Mouse (Mus musculus) lung, embryonic 14.5 days (tissue): ENCODE data around the gene Olfr62. TPM values are rescaled to one million over a fixed set of nuclear protein-coding genes. Genes with fewer than 3 reads are reported as not detected.
A peak's percentile ranks its signal among the peaks of the same experiment; 100 is the strongest.

ENCODE experiments used
- ATAC-seq: fragments of 200-750 bp; cut with Nextera tagmentation; 2 replicates; pipeline ENCODE4 v1.8.0; 2017; ENCODE audit warnings: mild to moderate bottlenecking, moderate TSS enrichment, moderate library complexity; ENCODE audit not compliant: insufficient read depth
- DNase-seq: peaks from one replicate; pipeline ENCODE4 v3.0.0-alpha.2; 2015
- H3K27ac ChIP-seq: fragments of 300-500 bp; sonication (generic); 2 replicates; pipeline ENCODE4 v1.5.1; 2014; ENCODE audit warnings: low read depth, mild to moderate bottlenecking, moderate library complexity
- H3K27me3 ChIP-seq: fragments of 300-500 bp; sonication (generic); 2 replicates; pipeline ENCODE4 v1.6.1; 2014; ENCODE audit warnings: low read length, control low read depth; ENCODE audit not compliant: insufficient read depth
- H3K36me3 ChIP-seq: fragments of 300-500 bp; sonication (generic); 2 replicates; pipeline ENCODE4 v1.6.1; 2014; ENCODE audit warnings: control low read depth; ENCODE audit not compliant: insufficient read depth
- H3K4me1 ChIP-seq: fragments of 300-500 bp; sonication (generic); 2 replicates; pipeline ENCODE4 v1.6.1; 2014; ENCODE audit warnings: antibody characterized with exemption, control low read depth; ENCODE audit not compliant: insufficient read depth
- H3K4me2 ChIP-seq: fragments of 300-500 bp; sonication (generic); 2 replicates; pipeline ENCODE4 v1.6.1; 2014; ENCODE audit warnings: mild to moderate bottlenecking
- H3K4me3 ChIP-seq: fragments of 300-500 bp; sonication (generic); 2 replicates; pipeline ENCODE4 v1.5.1; 2014; ENCODE audit warnings: low read depth, low read length
- H3K9ac ChIP-seq: fragments of 300-500 bp; sonication (generic); 2 replicates; pipeline ENCODE4 v1.6.1; 2014
- H3K9me3 ChIP-seq: fragments of 300-500 bp; sonication (generic); 2 replicates; pipeline ENCODE4 v1.6.1; 2016; ENCODE audit warnings: low read depth, low read length, control low read depth
- CTCF ChIP-seq: IDR thresholded peaks from 2 replicates; pipeline ENCODE4 v1.5.1; 2016; ENCODE audit warnings: antibody characterized with exemption, low read depth
- WGBS: fragments of 180-500 bp; shearing (Covaris S2); extraction: QIAGEN DNeasy Blood & Tissue Kit; methylation state at CpG from one replicate; pipeline ENCODE4 v1.1.7; 2014; 5-methylcytosine and 5-hydroxymethylcytosine counted together
- polyA plus RNA-seq: library from polyadenylated mRNA; unstranded; fragments of >200 nt; fragmentation: Nextera tagmentation; extraction: Ambion mirVana; gene quantifications from 2 replicates; pipeline ENCODE4 v1.2.1, GENCODE M21; 2014

Gene Olfr62
- polyA plus RNA-seq = not detected in 2 replicates

- Histone ChIP-seq H3K4me1 (no peaks in the 10 kb centered on the region), H3K9ac (no peak within 1 kb of the TSS), H3K4me3 (no peak within 1 kb of the TSS), H3K4me2 (no peak within 1 kb of the TSS), H3K9me3 (no peaks in the 10 kb centered on the region), H3K36me3 (no peaks in the 10 kb centered on the region), H3K27me3 (no peaks in the 10 kb centered on the region), H3K27ac (no peak within 1 kb of the TSS)
- DNase-seq (no peak), ATAC-seq (no peak)
- no peak for TF ChIP-seq CTCF
Observed at GRCm38 (mm10) chr4:118658652-118659051, at the start of gene Olfr62. Olfr62 (plus strand) TSS chr4:118658952.

GRCm38 (mm10) chr4:118609836-118610235 is 48.9 kb upstream of the Olfr62 start:
- 60% methylated on average over 3 of the region's 3 CpGs for WGBS
- Histone ChIP-seq H3K9me3 (no peaks in the 10 kb centered on the region), H3K4me1 (no peaks in the 10 kb centered on the region), H3K36me3 (no peaks in the 10 kb centered on the region), H3K4me3 (no peak overlapping the region), H3K27ac (no peak overlapping the region), H3K9ac (no peak overlapping the region), H3K4me2 (no peak overlapping the region), H3K27me3 (no peaks in the 10 kb centered on the region)
- ATAC-seq = no peak
- TF ChIP-seq CTCF = no peak
- no peak for DNase-seq

- ATAC-seq (no peak), DNase-seq (peak; percentile 60)
- Histone ChIP-seq H3K27me3 (no peaks in the 10 kb centered on the region), H3K4me1 (no peaks in the 10 kb centered on the region), H3K4me3 (no peak overlapping the region), H3K4me2 (no peak overlapping the region), H3K27ac (no peak overlapping the region), H3K36me3 (no peaks in the 10 kb centered on the region), H3K9me3 (0 out of 2 replicates have a peak, but pooled peaks cover 6% of the 10 kb centered on the region), H3K9ac (no peak overlapping the region)
- WGBS = 21% methylated on average over 11 of the region's 11 CpGs
- TF ChIP-seq CTCF = peak; percentile 57
Observed at GRCm38 (mm10) chr4:118612619-118613018, 46.1 kb upstream of the Olfr62 start.

GRCm38 (mm10) chr4:118615412-118615811 is 43.3 kb upstream of the Olfr62 start:
- no peak overlapping the region for H3K4me3 ChIP-seq
- no peak for ATAC-seq
- no peak overlapping the region for H3K9ac ChIP-seq
- H3K9me3 ChIP-seq = 0 out of 2 replicates have a peak, but pooled peaks cover 7% of the 10 kb centered on the region
- no peak overlapping the region for H3K27ac ChIP-seq
- DNase-seq = no peak
- no peak for TF ChIP-seq CTCF
- H3K4me1 ChIP-seq = no peaks in the 10 kb centered on the region
- no peaks in the 10 kb centered on the region for H3K27me3 ChIP-seq
- H3K4me2 ChIP-seq = no peak overlapping the region
- H3K36me3 ChIP-seq = no peaks in the 10 kb centered on the region
- 79% methylated on average over 11 of the region's 11 CpGs for WGBS

GRCm38 (mm10) chr4:118620279-118620966 is 38.3 kb upstream of the Olfr62 start, which contains the start of the genes Cfap57 and Ebna1bp2:
Cfap57 (minus strand) TSS chr4:118620777.
Ebna1bp2 (plus strand) TSS chr4:118620799.
- Histone ChIP-seq H3K27me3 (no peaks in the 10 kb centered on the region), H3K9ac (peak within 1 kb of the TSS; percentile 76), H3K9me3 (0 out of 2 replicates have a peak, but pooled peaks cover 7% of the 10 kb centered on the region), H3K4me3 (peak within 1 kb of the TSS; percentile 69), H3K36me3 (peaks cover 27% of the 10 kb centered on the region), H3K27ac (peak within 1 kb of the TSS; percentile 26; the same call in 1 of the 2 replicates), H3K4me1 (0 out of 2 replicates have a peak, but pooled peaks cover 2% of the 10 kb centered on the region), H3K4me2 (peak within 1 kb of the TSS; percentile 91)
- WGBS = under 1% methylated on average over 41 of the region's 41 CpGs
- peak; percentile 98 for DNase-seq
- peak; percentile 94 for ATAC-seq
- TF ChIP-seq CTCF = no peak

GRCm38 (mm10) chr4:118620967-118621320 is 37.8 kb upstream of the Olfr62 start:
- no peak for ATAC-seq
- WGBS = under 1% methylated on average over 23 of the region's 23 CpGs

GRCm38 (mm10) chr4:118621781-118622180 is 37.0 kb upstream of the Olfr62 start:
- DNase-seq (no peak), ATAC-seq (no peak)
- peaks cover 40% of the 10 kb centered on the region for H3K36me3 ChIP-seq
- 0 out of 2 replicates have a peak, but pooled peaks cover 2% of the 10 kb centered on the region for H3K4me1 ChIP-seq
- H3K9me3 ChIP-seq = 0 out of 2 replicates have a peak, but pooled peaks cover 7% of the 10 kb centered on the region
- peak overlapping the region; percentile 91 for H3K4me2 ChIP-seq
- peak overlapping the region; percentile 76 for H3K9ac ChIP-seq
- no peak overlapping the region for H3K27ac ChIP-seq
- no peaks in the 10 kb centered on the region for H3K27me3 ChIP-seq
- TF ChIP-seq CTCF = no peak
- peak overlapping the region; percentile 69 for H3K4me3 ChIP-seq
- WGBS = 81% methylated on average over 9 of the region's 9 CpGs

More at GRCm38 (mm10) chr4:118620967-118621320, 37.8 kb upstream of the Olfr62 start:
- Histone ChIP-seq H3K4me2 (peak overlapping the region; percentile 91), H3K36me3 (peaks cover 32% of the 10 kb centered on the region), H3K4me1 (0 out of 2 replicates have a peak, but pooled peaks cover 2% of the 10 kb centered on the region), H3K4me3 (peak overlapping the region; percentile 69), H3K27ac (peak overlapping the region; percentile 26; the same call in 1 of the 2 replicates), H3K27me3 (no peaks in the 10 kb centered on the region), H3K9ac (peak overlapping the region; percentile 76), H3K9me3 (0 out of 2 replicates have a peak, but pooled peaks cover 7% of the 10 kb centered on the region)
- DNase-seq = no peak
- TF ChIP-seq CTCF = no peak
